Mouse (Mus musculus) kidney, adult 2 months (tissue): ENCODE measurements at regions not wholly inside any gene's neighbourhood (a gene's known extent, or its start where the extent isn't known, plus 50 kb on each side); places are given as distances from the start of the nearest gene placed in this dataset.

ENCODE experiments used
- CTCF ChIP-seq: fragments of 200-500 bp; conservative IDR thresholded peaks from 2 replicates; pipeline ENCODE4 v1.5.1; 2011; ENCODE audit warnings: low read depth, mild to moderate bottlenecking, control low read depth, low read length, moderate library complexity, mixed read lengths; ENCODE audit not compliant: insufficient read depth, insufficient read length
- POLR2A ChIP-seq: fragments of 200-500 bp; IDR thresholded peaks from one replicate; pipeline ENCODE4 v1.6.1; 2011; ENCODE audit warnings: low read depth, low read length, control low read depth

DNA sequence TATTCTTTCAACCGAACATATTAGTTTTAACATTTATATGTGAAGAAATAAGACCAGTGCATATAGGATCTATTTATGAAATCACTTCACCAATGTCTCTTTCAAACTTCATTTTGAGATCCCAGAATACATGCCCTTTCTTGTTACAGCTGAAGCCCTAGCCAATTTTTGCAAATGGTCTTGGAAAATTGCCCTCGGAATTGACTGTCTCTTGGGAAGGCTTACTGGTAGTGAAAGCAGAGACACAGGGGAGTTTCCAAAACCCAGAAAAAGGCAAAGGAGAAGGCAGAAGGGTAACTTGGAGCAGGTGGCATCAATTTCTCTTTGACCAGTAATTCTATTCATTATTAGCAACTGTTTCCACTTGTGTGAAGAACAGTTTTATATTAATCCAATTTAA is 515.4 kb downstream of the Gm826 start:
- no peak for TF ChIP-seq CTCF
- TF ChIP-seq POLR2A = no peak
